Mouse (Mus musculus) kidney, embryonic 15.5 days (tissue): ENCODE data around the gene Hcst. TPM values are rescaled to one million over a fixed set of nuclear protein-coding genes. Genes with fewer than 3 reads are reported as not detected.

Experiments
- polyA plus RNA-seq: library from polyadenylated mRNA; unstranded; fragments of >200 nt; fragmentation: Nextera tagmentation; extraction: Ambion mirVana; gene quantifications from 2 replicates; pipeline ENCODE4 v1.2.1, GENCODE M21; 2015

Gene Hcst
- polyA plus RNA-seq, 1 experiment from 2014 or later = 0.64 TPM

Other genes starting within 250 kb of the Hcst start
- gene Cox7a1, start 235.7 kb downstream of the Hcst start, polyA plus RNA-seq = 11.1 and 11.7 TPM in 2 replicates
- gene Capns1, start 221.0 kb downstream of the Hcst start, polyA plus RNA-seq = 90.8 and 98.8 TPM in 2 replicates
- gene Polr2i, start 187.9 kb downstream of the Hcst start, polyA plus RNA-seq = 148 and 152 TPM in 2 replicates
- gene Tbcb, start 187.6 kb downstream of the Hcst start, polyA plus RNA-seq = 174 and 190 TPM in 2 replicates
- gene Ovol3, start 184.1 kb downstream of the Hcst start, polyA plus RNA-seq = not detected in 2 replicates
- 0.59 and 0.61 TPM in 2 replicates for gene Thap8, start 139.8 kb downstream of the Hcst start, polyA plus RNA-seq
- gene Wdr62, start 139.4 kb downstream of the Hcst start, polyA plus RNA-seq = 8.6 and 9.9 TPM in 2 replicates
- 33.3 and 36.5 TPM in 2 replicates for gene Clip3, start 128.1 kb downstream of the Hcst start, polyA plus RNA-seq
- 94.7 and 95.7 TPM in 2 replicates for gene Alkbh6, start 111.1 kb downstream of the Hcst start, polyA plus RNA-seq
- 88.2 and 97.7 TPM in 2 replicates for gene Syne4, start 105.0 kb downstream of the Hcst start, polyA plus RNA-seq
- 2.6 TPM in 1 of 2 replicates, not detected in the other for gene E130208F15Rik, start 98.1 kb downstream of the Hcst start, polyA plus RNA-seq
- 17.3 and 18.7 TPM in 2 replicates for gene Sdhaf1, start 96.0 kb downstream of the Hcst start, polyA plus RNA-seq
- 6.5 and 7.2 TPM in 2 replicates for gene Lrfn3, start 57.1 kb downstream of the Hcst start, polyA plus RNA-seq
- gene Tyrobp, start 6.1 kb downstream of the Hcst start, polyA plus RNA-seq = 33.8 and 37.9 TPM in 2 replicates
- gene Nfkbid, start 1.9 kb upstream of the Hcst start, polyA plus RNA-seq = 1.3 and 2.0 TPM in 2 replicates
- gene Aplp1, start 25.7 kb upstream of the Hcst start, polyA plus RNA-seq = 24.1 and 28.6 TPM in 2 replicates
- 0.54 and 0.77 TPM in 2 replicates for gene Kirrel2, start 37.8 kb upstream of the Hcst start, polyA plus RNA-seq
- gene Nphs1, start 38.5 kb upstream of the Hcst start, polyA plus RNA-seq = 3.6 and 4.8 TPM in 2 replicates
- 12.8 and 14.4 TPM in 2 replicates for gene Prodh2, start 73.8 kb upstream of the Hcst start, polyA plus RNA-seq
- 11.7 and 16.0 TPM in 2 replicates for gene Arhgap33, start 115.2 kb upstream of the Hcst start, polyA plus RNA-seq
- 12.8 and 20.1 TPM in 2 replicates for gene Hspb6, start 132.3 kb upstream of the Hcst start, polyA plus RNA-seq
- 14.1 and 18.6 TPM in 2 replicates for gene Proser3, start 132.4 kb upstream of the Hcst start, polyA plus RNA-seq
- 37.6 and 40.5 TPM in 2 replicates for gene Lin37, start 140.0 kb upstream of the Hcst start, polyA plus RNA-seq
- 94.8 and 102 TPM in 2 replicates for gene U2af1l4, start 143.4 kb upstream of the Hcst start, polyA plus RNA-seq
- 15.0 and 17.0 TPM in 2 replicates for gene Gm49396, start 143.5 kb upstream of the Hcst start, polyA plus RNA-seq
- 152 TPM in 2 replicates for gene Psenen, start 143.8 kb upstream of the Hcst start, polyA plus RNA-seq
- 3.8 and 6.0 TPM in 2 replicates for gene Igflr1, start 145.6 kb upstream of the Hcst start, polyA plus RNA-seq
- gene Kmt2b, start 168.9 kb upstream of the Hcst start, polyA plus RNA-seq = 6.7 and 10.9 TPM in 2 replicates
- gene Zbtb32, start 179.1 kb upstream of the Hcst start, polyA plus RNA-seq = 0.36 and 0.63 TPM in 2 replicates
- 3.6 and 5.3 TPM in 2 replicates for gene Upk1a, start 193.0 kb upstream of the Hcst start, polyA plus RNA-seq
- gene Cox6b1, start 206.3 kb upstream of the Hcst start, polyA plus RNA-seq = 1,049 and 1,131 TPM in 2 replicates
- gene Etv2, start 216.0 kb upstream of the Hcst start, polyA plus RNA-seq = not detected in 2 replicates
- gene Rbm42, start 230.5 kb upstream of the Hcst start, polyA plus RNA-seq = 118 and 119 TPM in 2 replicates
- 58.0 and 61.1 TPM in 2 replicates for gene Haus5, start 245.1 kb upstream of the Hcst start, polyA plus RNA-seq